Mouse (Mus musculus) hindbrain, embryonic 16.5 days (tissue): ENCODE measurements at regions not wholly inside any gene's neighbourhood (a gene's known extent, or its start where the extent isn't known, plus 50 kb on each side); places are given as distances from the start of the nearest gene placed in this dataset.

Source experiments
- ATAC-seq: fragments of 200-750 bp; cut with Nextera tagmentation; 2 replicates; pipeline ENCODE4 v1.8.0; 2017; ENCODE audit warnings: moderate TSS enrichment, moderate library complexity
- H3K27ac ChIP-seq: fragments of 300-500 bp; sonication (generic); 2 replicates; pipeline ENCODE4 v1.5.1; 2014; ENCODE audit warnings: low read depth, mild to moderate bottlenecking, control low read depth, low read length, moderate library complexity
- H3K27me3 ChIP-seq: fragments of 300-500 bp; sonication (generic); replicated peaks from 2 replicates; pipeline ENCODE4 v1.6.1; 2014; ENCODE audit warnings: low read length; ENCODE audit not compliant: control insufficient read depth, insufficient read depth
- H3K36me3 ChIP-seq: fragments of 300-500 bp; sonication (generic); 2 replicates; pipeline ENCODE4 v1.6.1; 2014; ENCODE audit warnings: mild to moderate bottlenecking, low read length, moderate library complexity, mixed read lengths; ENCODE audit not compliant: control insufficient read depth, insufficient read depth
- H3K4me1 ChIP-seq: fragments of 300-500 bp; sonication (generic); 2 replicates; pipeline ENCODE4 v1.6.1; 2014; ENCODE audit warnings: low read depth, low read length; ENCODE audit not compliant: control insufficient read depth, insufficient read depth
- H3K4me2 ChIP-seq: fragments of 300-500 bp; sonication (generic); 2 replicates; pipeline ENCODE4 v1.6.1; 2014; ENCODE audit warnings: mild to moderate bottlenecking, low read length, control low read depth, moderate library complexity
- H3K4me3 ChIP-seq: fragments of 300-500 bp; sonication (generic); 2 replicates; pipeline ENCODE4 v1.5.1; 2014; ENCODE audit warnings: mild to moderate bottlenecking, low read length, control low read depth, moderate library complexity
- H3K9ac ChIP-seq: fragments of 300-500 bp; sonication (generic); 2 replicates; pipeline ENCODE4 v1.6.1; 2014; ENCODE audit warnings: low read depth, mild to moderate bottlenecking, control low read depth, low read length, moderate library complexity
- H3K9me3 ChIP-seq: fragments of 300-500 bp; sonication (generic); 2 replicates; pipeline ENCODE4 v1.6.1; 2014; ENCODE audit warnings: mild to moderate bottlenecking, low read length, moderate library complexity; ENCODE audit not compliant: control insufficient read depth
- WGBS: fragments of 180-500 bp; shearing (Covaris S2); extraction: QIAGEN DNeasy Blood & Tissue Kit; methylation state at CpG from one replicate; pipeline ENCODE4 v1.1.7; 2014; 5-methylcytosine and 5-hydroxymethylcytosine counted together

DNA sequence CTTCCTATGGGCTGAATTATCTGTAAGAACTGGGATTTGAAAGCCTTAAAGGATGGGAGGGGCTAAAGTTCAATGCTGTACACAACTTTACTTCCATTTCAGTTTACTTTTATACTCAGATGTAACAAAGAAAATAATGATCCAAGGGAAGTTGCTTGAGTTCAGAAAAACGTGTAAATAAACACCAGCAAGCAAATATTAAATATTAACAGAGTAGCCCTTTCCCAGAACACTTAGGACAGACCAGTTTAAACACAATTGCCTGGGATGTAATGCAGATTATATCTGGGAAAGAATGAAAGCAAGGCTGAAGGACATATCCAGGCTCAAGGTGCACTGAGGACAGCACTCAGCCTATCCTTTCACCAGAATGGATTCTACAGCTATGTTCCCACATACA lies 75.3 kb upstream of the Kynu start:
- Histone ChIP-seq H3K36me3 (no peaks in the 10 kb centered on the region), H3K4me1 (no peaks in the 10 kb centered on the region), H3K27ac (no peak overlapping the region), H3K4me2 (no peak overlapping the region), H3K9ac (no peak overlapping the region), H3K27me3 (no peaks in the 10 kb centered on the region), H3K4me3 (no peak overlapping the region), H3K9me3 (no peaks in the 10 kb centered on the region)
- ATAC-seq: no peak
- 37% methylated on average over 1 of the region's 1 CpGs for WGBS
